Mouse (Mus musculus) liver, embryonic 15.5 days (tissue): Measurements from ENCODE around the gene Lpar3. TPM values are rescaled to one million over a fixed set of nuclear protein-coding genes. Genes with fewer than 3 reads are reported as not detected.

Source experiments
- ATAC-seq: fragments of 200-750 bp; cut with Nextera tagmentation; 2 replicates; pipeline ENCODE4 v1.8.0; 2017; ENCODE audit warnings: moderate number of reproducible peaks, mild to moderate bottlenecking, moderate library complexity; ENCODE audit not compliant: insufficient read depth
- H3K27ac ChIP-seq: fragments of 300-500 bp; sonication (generic); replicated peaks from 2 replicates; pipeline ENCODE4 v1.5.1; 2015; ENCODE audit warnings: mild to moderate bottlenecking, inconsistent platforms
- H3K27me3 ChIP-seq: fragments of 300-500 bp; sonication (generic); 2 replicates; pipeline ENCODE4 v1.6.1; 2015; ENCODE audit warnings: mild to moderate bottlenecking, inconsistent platforms
- H3K36me3 ChIP-seq: fragments of 300-500 bp; sonication (generic); replicated peaks from 2 replicates; pipeline ENCODE4 v1.6.1; 2015; ENCODE audit warnings: moderate library complexity, mild to moderate bottlenecking, inconsistent platforms
- H3K4me1 ChIP-seq: fragments of 300-500 bp; sonication (generic); replicated peaks from 2 replicates; pipeline ENCODE4 v1.6.1; 2015; ENCODE audit warnings: inconsistent platforms
- H3K4me2 ChIP-seq: fragments of 300-500 bp; sonication (generic); 2 replicates; pipeline ENCODE4 v1.6.1; 2015; ENCODE audit warnings: moderate library complexity, mild to moderate bottlenecking, inconsistent platforms
- H3K4me3 ChIP-seq: fragments of 300-500 bp; sonication (generic); replicated peaks from 2 replicates; pipeline ENCODE4 v1.5.1; 2015; ENCODE audit warnings: mild to moderate bottlenecking, inconsistent platforms
- H3K9ac ChIP-seq: fragments of 300-500 bp; sonication (generic); 2 replicates; pipeline ENCODE4 v1.6.1; 2015; ENCODE audit warnings: moderate library complexity, mild to moderate bottlenecking, inconsistent platforms
- H3K9me3 ChIP-seq: fragments of 300-500 bp; sonication (generic); replicated peaks from 2 replicates; pipeline ENCODE4 v1.6.1; 2016; ENCODE audit warnings: inconsistent platforms
- WGBS: fragments of 180-500 bp; shearing (Covaris S2); methylation state at CpG from one replicate; pipeline ENCODE4 v1.1.7; 2015; ENCODE audit warnings: mixed read lengths; ENCODE audit not compliant: insufficient replicate concordance; 5-methylcytosine and 5-hydroxymethylcytosine counted together
- polyA plus RNA-seq: library from polyadenylated mRNA; unstranded; fragments of >200 nt; fragmentation: Nextera tagmentation; extraction: Ambion mirVana; gene quantifications from 2 replicates; pipeline ENCODE4 v1.2.1, GENCODE M21; 2015

The Lpar3 gene
- polyA plus RNA-seq, 1 experiment from 2014 or later: 0.03 TPM

- 58% methylated on average over 4 of the region's 4 CpGs for WGBS
Measured at GRCm38 (mm10) chr3:146211141-146211747, 9.5 kb upstream of the Lpar3 start.

GRCm38 (mm10) chr3:146211964-146212363 lies 8.8 kb upstream of the Lpar3 start:
- Histone ChIP-seq H3K9me3 (no peaks in the 10 kb centered on the region), H3K36me3 (no peaks in the 10 kb centered on the region), H3K27ac (no peak overlapping the region), H3K4me1 (no peaks in the 10 kb centered on the region), H3K9ac (no peak overlapping the region), H3K4me3 (no peak overlapping the region), H3K27me3 (no peaks in the 10 kb centered on the region; the same call in 1 of the 2 replicates), H3K4me2 (no peak overlapping the region)
- no peak for ATAC-seq
- 55% methylated on average over 2 of the region's 2 CpGs for WGBS

More at GRCm38 (mm10) chr3:146211141-146211747, 9.5 kb upstream of the Lpar3 start:
- Histone ChIP-seq H3K36me3 (no peaks in the 10 kb centered on the region), H3K9ac (no peak overlapping the region), H3K27ac (no peak overlapping the region), H3K27me3 (no peaks in the 10 kb centered on the region; the same call in 1 of the 2 replicates), H3K4me3 (no peak overlapping the region), H3K4me2 (no peak overlapping the region), H3K4me1 (no peaks in the 10 kb centered on the region), H3K9me3 (no peaks in the 10 kb centered on the region)
- ATAC-seq: no peak

GRCm38 (mm10) chr3:146213336-146213735 lies 7.4 kb upstream of the Lpar3 start:
- H3K27ac ChIP-seq: no peak overlapping the region
- H3K4me2 ChIP-seq: peak overlapping the region; percentile 27
- no peak overlapping the region; the same call in 1 of the 2 replicates for H3K4me3 ChIP-seq
- no peak for ATAC-seq
- H3K9ac ChIP-seq: no peak overlapping the region
- WGBS: 41% methylated on average over 5 of the region's 5 CpGs
- H3K27me3 ChIP-seq: peaks cover 4% of the 10 kb centered on the region
- no peaks in the 10 kb centered on the region for H3K36me3 ChIP-seq
- no peaks in the 10 kb centered on the region for H3K4me1 ChIP-seq
- no peaks in the 10 kb centered on the region for H3K9me3 ChIP-seq

GRCm38 (mm10) chr3:146216561-146216960 lies 4.2 kb upstream of the Lpar3 start:
- Histone ChIP-seq H3K4me3 (no peak overlapping the region), H3K9ac (no peak overlapping the region), H3K4me1 (no peaks in the 10 kb centered on the region), H3K36me3 (no peaks in the 10 kb centered on the region), H3K27ac (no peak overlapping the region), H3K9me3 (no peaks in the 10 kb centered on the region), H3K4me2 (no peak overlapping the region), H3K27me3 (peaks cover 30% of the 10 kb centered on the region)
- WGBS: 62% methylated on average over 3 of the region's 3 CpGs
- no peak for ATAC-seq

GRCm38 (mm10) chr3:146224271-146224670 lies 3.5 kb downstream of the Lpar3 start:
- H3K27ac ChIP-seq: no peak overlapping the region
- H3K36me3 ChIP-seq: no peaks in the 10 kb centered on the region

GRCm38 (mm10) chr3:146225061-146225761 lies 4.4 kb downstream of the Lpar3 start:
- no peak overlapping the region for H3K27ac ChIP-seq
- H3K4me1 ChIP-seq: no peaks in the 10 kb centered on the region
- ATAC-seq: no peak
- H3K4me2 ChIP-seq: no peak overlapping the region
- H3K27me3 ChIP-seq: peaks cover 37% of the 10 kb centered on the region
- 57% methylated on average over 7 of the region's 7 CpGs for WGBS
- no peaks in the 10 kb centered on the region for H3K9me3 ChIP-seq
- no peak overlapping the region for H3K9ac ChIP-seq
- no peaks in the 10 kb centered on the region for H3K36me3 ChIP-seq
- H3K4me3 ChIP-seq: no peak overlapping the region

More at GRCm38 (mm10) chr3:146224271-146224670, 3.5 kb downstream of the Lpar3 start:
- Histone ChIP-seq H3K4me3 (no peak overlapping the region), H3K9ac (no peak overlapping the region), H3K4me1 (no peaks in the 10 kb centered on the region), H3K9me3 (no peaks in the 10 kb centered on the region), H3K27me3 (peaks cover 45% of the 10 kb centered on the region), H3K4me2 (no peak overlapping the region)
- ATAC-seq: no peak
- WGBS: 40% methylated on average over 4 of the region's 4 CpGs

GRCm38 (mm10) chr3:146227427-146227826 lies 6.7 kb downstream of the Lpar3 start:
- 43% methylated on average over 3 of the region's 3 CpGs for WGBS
- Histone ChIP-seq H3K9me3 (no peaks in the 10 kb centered on the region), H3K4me1 (no peaks in the 10 kb centered on the region), H3K9ac (no peak overlapping the region), H3K27ac (no peak overlapping the region), H3K4me3 (no peak overlapping the region), H3K4me2 (no peak overlapping the region), H3K36me3 (no peaks in the 10 kb centered on the region), H3K27me3 (peaks cover 15% of the 10 kb centered on the region)
- no peak for ATAC-seq

GRCm38 (mm10) chr3:146228559-146229310 lies 8.0 kb downstream of the Lpar3 start:
- no peak overlapping the region for H3K4me2 ChIP-seq
- no peak overlapping the region for H3K9ac ChIP-seq
- H3K4me3 ChIP-seq: no peak overlapping the region
- ATAC-seq: no peak
- H3K27ac ChIP-seq: no peak overlapping the region
- H3K36me3 ChIP-seq: no peaks in the 10 kb centered on the region
- 68% methylated on average over 13 of the region's 13 CpGs for WGBS
- H3K4me1 ChIP-seq: no peaks in the 10 kb centered on the region
- H3K27me3 ChIP-seq: 0 out of 2 replicates have a peak, but pooled peaks cover 3% of the 10 kb centered on the region
- H3K9me3 ChIP-seq: no peaks in the 10 kb centered on the region

- H3K36me3 ChIP-seq: no peaks in the 10 kb centered on the region
- H3K4me2 ChIP-seq: no peak overlapping the region
- H3K9me3 ChIP-seq: no peaks in the 10 kb centered on the region
- H3K4me1 ChIP-seq: no peaks in the 10 kb centered on the region
- H3K4me3 ChIP-seq: no peak overlapping the region
- 0 out of 2 replicates have a peak, but pooled peaks cover 3% of the 10 kb centered on the region for H3K27me3 ChIP-seq
- H3K27ac ChIP-seq: no peak overlapping the region
- 50% methylated on average over 7 of the region's 7 CpGs for WGBS
- no peak overlapping the region for H3K9ac ChIP-seq
- ATAC-seq: no peak
Measured at GRCm38 (mm10) chr3:146232708-146233107, 11.9 kb downstream of the Lpar3 start.

- no peaks in the 10 kb centered on the region for H3K9me3 ChIP-seq
- H3K9ac ChIP-seq: no peak overlapping the region
- no peaks in the 10 kb centered on the region for H3K36me3 ChIP-seq
- no peak for ATAC-seq
- no peak overlapping the region for H3K4me3 ChIP-seq
- 48% methylated on average over 4 of the region's 4 CpGs for WGBS
- H3K4me1 ChIP-seq: no peaks in the 10 kb centered on the region
- H3K27me3 ChIP-seq: no peaks in the 10 kb centered on the region
- H3K27ac ChIP-seq: no peak overlapping the region
- no peak overlapping the region for H3K4me2 ChIP-seq
Measured at GRCm38 (mm10) chr3:146233741-146234140, 13.0 kb downstream of the Lpar3 start.

- no peak overlapping the region for H3K9ac ChIP-seq
- H3K27me3 ChIP-seq: no peaks in the 10 kb centered on the region
- no peak overlapping the region for H3K4me3 ChIP-seq
- H3K36me3 ChIP-seq: no peaks in the 10 kb centered on the region
- 48% methylated on average over 10 of the region's 10 CpGs for WGBS
- no peak overlapping the region for H3K27ac ChIP-seq
- no peaks in the 10 kb centered on the region for H3K4me1 ChIP-seq
- no peaks in the 10 kb centered on the region for H3K9me3 ChIP-seq
- ATAC-seq: no peak
- no peak overlapping the region for H3K4me2 ChIP-seq
Measured at GRCm38 (mm10) chr3:146234530-146234929, 13.8 kb downstream of the Lpar3 start.
